Mouse (Mus musculus): ENCODE data around the gene Adamtsl3.

Adamtsl3 gene

DNA sequence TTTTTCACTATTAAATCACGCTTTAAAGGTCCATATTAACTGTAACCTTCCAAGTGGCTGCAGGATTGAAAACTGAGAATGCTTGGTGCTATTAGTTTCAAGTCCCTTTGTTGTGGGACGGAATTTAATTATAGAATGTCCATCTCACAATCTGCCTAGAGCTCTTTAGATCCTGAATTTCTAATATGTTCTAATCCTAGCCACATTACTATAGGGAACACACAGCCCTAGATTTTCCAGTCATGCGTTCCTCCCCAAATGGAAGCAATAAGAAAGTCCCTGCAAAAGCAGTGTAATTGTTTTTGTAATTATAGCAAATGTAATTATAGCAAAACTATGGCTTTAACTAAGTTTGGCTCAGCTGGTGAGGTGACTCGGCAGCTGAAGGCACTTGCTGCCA, 161.6 kb downstream of the Adamtsl3 start:
- no peak for DNase-seq (ENCODE audit: low spot score in 2 of 2)

DNA sequence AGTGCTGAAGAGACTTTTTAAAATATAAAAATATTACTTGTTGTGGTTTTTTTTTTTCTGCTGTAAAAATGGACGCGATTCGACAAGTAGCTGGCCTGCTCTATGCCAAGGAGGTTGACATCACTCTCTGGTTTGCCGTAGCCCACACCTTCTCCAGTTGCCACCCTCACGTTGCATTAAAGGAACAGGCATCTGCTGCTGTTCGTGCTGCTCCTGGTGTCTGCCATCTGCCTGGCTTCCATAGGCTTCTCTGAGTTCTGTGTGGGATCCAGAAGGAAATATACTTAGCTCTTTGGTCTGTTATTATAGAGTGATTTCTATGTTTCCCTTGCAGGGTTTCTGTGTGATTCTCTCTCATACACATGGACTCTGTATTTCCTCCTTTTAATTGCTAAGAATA, 165.8 kb downstream of the Adamtsl3 start:
- DNase-seq (ENCODE audit: low spot score in 2 of 2), result no peak

DNA sequence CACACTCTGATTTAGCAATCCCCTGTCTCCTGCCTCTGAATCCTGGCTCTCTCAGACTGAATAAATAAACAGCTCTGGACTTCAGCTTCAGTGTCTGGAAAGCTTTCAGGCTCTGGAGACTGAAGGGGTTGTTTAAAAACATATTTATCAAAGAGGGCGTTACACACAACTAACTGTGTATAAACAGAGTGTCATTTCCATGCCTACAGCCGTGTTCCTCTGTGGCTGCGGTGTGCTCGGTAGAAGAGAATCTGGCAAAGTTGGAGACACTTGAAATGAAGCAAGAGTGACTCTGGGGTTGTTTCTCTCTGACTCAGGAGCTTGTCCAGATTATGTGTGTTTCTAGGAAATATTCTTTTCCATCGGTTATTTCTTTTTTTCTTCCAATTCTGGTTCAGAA, 167.0 kb downstream of the Adamtsl3 start:
- DNase-seq (ENCODE audit: low spot score in 2 of 2), result no peak

DNA sequence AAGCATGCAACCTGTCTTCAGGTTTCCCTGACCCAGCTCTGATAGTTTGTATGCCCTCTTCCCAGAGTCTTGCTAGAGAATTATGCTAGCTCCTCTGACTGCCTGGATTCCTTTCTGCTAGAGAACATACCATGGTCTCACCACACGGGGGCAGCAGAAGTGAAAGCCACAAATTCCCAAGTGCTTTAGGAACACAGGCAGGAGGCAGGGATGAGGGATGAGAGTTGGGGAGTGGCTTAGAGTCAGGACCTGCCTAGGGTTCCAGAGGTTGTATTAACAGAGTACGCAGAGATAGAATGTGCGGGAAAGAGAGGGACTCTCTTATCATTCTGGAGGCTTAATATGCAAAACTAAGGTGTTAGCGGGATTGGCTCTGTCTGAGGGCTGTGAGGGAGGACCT, 168.6 kb downstream of the Adamtsl3 start:
- DNase-seq (ENCODE audit: low spot score in 2 of 2), result peak in 1 of 2 experiments; percentile 4

DNA sequence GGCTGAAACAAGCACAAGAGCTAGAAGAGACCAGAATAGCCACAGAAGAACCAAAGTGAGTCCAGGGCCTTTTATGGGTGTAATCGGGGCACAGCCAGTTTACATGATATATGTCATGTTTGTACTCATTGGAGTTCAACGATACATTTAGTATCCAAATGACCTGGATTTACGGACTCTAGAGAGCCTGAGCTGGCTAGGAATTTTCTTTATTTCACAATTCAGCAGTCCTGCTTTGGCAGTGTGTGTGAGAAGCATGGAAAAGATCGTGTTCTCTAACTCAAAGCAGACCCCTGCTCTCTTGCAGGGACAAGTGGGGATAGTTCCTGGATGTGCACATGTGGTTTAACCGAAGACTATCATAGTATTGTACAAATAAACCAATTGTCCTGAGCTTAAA, 195.1 kb downstream of the Adamtsl3 start:
- DNase-seq (ENCODE audit: low spot score in 2 of 2), result no peak

DNA sequence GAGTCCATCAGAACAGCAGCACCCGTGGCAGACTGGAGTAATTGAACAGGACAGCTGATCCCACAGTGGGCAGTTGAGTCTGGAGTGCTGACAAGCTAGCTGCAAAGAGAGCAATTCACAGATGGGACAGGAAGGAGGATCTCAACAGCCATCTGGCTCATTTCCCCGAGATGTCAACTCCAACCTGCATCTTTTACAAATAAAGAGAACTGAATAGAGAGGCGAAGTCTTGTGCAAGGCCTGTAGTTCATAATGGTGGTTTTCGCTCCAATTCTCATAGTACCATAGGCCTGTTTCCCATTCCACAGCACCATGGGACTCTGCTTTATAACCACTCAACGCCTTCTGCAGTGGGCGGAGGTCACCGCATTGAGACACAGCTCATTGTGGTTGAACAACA, 195.9 kb downstream of the Adamtsl3 start:
- DNase-seq (ENCODE audit: low spot score in 2 of 2), result no peak

DNA sequence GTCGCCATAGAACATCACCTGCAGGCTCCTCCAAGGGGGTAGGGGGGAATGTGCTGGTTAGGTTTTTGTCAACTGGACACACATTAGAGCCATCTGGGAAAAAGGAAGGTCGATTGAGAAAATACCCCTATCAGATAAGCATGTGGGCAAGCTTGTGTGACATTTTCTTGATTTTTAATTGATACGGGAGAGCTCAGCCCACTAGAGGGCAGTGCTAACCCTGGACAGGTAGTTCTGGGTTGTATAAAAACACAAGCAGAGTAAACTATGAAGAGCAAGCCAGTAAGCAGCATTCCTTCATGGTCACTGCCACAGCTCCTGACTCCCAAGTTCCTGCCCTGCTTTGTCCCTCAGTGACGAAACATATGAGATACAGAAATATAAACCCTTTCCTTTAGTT, 197.7 kb downstream of the Adamtsl3 start:
- DNase-seq (ENCODE audit: low spot score in 2 of 2), result no peak

DNA sequence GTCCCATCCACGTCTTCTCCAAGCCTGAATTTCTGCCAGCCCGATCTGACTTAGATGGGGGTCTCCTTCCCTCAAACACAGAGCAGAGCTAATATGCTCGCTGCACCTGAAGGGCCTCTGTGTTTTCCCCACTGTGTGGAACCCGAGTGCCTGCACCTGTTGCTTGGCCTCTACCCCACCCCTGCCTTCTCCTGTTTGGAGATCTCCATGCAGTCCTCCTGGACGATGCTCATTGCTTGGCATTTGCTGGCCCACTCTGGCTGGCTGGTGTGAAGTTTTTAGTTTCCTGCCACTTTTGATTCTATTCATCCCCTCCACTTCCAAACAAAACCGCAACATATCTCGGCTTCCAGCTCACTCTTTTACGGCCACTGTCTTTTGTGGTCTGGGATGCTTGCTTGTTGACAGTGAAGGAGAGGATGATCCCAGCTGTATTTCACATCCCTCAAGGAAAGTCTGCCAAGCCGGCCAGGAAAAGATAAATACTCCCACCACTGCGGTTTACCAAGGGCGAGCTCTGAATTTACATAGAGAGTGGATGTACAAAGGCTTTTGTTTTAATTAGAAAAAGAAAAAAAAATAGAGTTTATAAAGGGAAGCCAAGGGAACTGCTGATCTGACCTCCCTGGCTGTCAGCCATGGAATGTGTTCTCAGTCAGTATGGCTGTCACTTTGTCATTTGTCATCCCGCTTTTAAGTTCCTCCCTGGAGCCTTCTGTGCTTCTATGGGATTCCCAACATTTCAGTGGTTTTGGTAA, 198.4 kb downstream of the Adamtsl3 start:
- DNase-seq (ENCODE audit: low spot score in 2 of 2), result no peak

DNA sequence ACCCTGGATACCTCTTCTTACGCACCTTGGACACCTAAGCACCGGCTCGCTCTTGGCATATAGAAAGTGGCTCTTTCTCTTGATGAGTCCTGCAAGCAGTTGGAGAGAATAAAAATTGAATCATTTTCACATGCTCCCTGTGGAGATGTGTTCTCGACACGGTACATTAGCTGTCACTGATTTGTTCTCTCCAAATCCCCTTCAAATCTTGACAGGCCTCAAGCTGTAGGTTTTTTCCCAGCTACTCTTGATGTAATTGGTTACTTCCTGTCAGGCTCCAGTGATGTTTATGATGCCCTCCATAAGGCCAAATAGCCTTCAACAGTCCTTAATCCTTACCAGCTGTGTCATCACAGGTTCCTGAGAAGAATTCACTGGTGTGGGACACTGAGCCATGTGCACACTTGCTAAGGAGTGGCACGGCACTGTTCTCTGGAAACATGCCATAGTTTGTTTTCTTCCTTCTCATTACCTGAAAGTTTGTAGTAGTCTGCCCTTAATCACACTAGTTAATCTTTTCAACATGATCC, 209.0 kb downstream of the Adamtsl3 start:
- DNase-seq (ENCODE audit: low spot score in 2 of 2), result no peak

DNA sequence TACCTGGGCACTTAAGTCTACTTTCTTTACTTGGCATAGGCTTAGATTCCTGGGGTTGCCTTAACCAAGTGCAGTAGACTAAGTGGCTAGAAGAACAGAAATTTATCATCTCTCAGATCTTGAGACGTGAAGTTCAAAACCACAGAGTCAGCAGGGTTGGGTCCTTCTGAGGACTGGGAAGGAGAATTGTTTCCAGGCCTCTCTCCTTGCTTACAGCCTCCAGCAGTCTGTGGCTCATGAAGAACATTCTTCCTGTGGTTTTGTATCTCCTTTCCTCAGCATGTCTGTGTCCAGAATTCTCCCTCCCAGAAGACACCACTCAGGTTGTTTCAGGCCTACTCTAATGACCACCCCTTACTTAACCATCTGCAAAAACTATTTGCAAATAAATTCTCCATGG, 216.5 kb downstream of the Adamtsl3 start:
- no peak for DNase-seq (ENCODE audit: low spot score in 2 of 2)

DNA sequence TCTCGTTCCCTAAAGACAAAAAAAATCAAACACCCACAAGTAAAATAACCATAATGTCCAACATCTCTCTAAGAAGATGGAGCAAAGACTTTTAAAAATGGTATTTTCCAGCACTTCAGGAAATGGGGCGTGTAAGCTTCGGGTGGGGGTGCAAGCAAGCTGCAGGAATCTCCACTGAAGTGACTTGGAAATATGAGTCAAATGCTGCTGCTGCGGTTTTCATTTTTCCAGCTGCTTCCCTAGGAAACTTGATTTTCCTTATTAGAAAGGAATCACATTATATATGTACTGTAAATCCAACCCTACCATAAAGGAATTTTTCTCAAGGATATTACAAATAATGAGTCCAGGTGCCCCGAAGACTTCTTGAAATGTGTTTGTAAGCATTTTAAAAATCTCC, 220.3 kb downstream of the Adamtsl3 start:
- DNase-seq (ENCODE audit: low spot score in 2 of 2), result no peak

DNA sequence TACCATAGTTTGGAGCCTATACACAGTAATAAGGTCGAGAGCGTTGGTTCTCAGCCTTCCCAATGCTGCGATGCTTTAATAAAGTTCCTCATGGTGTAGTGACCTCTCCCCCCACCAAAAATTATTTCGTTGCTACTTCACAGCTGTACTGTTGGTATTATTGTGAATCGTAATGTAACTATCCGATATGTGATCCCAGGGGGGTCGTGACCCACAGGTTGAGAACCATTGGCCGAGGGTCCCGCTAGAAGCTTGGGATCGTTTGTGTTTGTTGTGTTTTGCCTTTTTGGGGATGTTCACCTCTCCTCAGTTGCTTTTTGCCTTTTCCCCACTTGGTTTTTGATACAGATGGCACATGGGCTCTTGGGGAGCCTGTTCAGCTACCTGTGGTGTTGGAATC, 220.9 kb downstream of the Adamtsl3 start:
- DNase-seq (ENCODE audit: low spot score in 2 of 2), result no peak

DNA sequence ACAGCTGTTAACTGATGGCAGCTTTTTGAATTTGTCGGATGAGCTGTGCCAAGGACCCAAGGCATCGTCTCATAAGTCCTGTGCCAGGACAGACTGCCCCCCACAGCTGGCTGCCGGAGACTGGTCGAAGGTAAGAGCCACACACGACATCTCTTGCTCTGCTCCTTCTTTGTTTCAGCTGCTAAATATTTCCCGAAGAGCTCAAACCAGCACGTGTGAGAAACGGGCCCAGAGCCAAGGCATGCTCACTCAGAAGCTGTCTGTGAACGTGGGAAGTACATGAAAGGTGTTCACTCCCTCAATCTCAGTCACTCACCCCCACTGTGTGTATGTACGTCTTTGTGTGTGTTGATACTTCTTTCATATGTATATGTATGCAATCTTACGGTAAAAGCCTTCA, 221.6 kb downstream of the Adamtsl3 start:
- no peak for DNase-seq (ENCODE audit: low spot score in 2 of 2)

DNA sequence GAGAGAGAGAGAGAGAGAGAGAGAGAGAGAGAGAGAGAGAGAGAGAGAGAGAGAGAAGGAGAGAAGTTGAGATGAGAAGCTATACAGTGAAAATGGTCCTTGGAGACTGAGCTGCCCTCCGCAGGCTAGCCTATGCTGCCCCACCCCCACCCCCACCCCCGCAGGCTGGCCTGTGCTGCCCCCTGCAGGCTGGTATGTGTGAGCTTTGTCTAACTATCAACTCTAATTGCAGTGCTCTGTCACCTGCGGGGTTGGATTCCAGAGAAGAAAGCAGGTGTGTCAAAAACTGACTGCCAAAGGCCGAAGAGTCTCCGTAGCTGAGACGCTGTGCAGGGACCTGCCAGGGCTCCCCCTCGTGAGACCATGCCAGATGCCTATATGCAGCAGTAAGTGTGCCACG, 231.2 kb downstream of the Adamtsl3 start:
- DNase-seq (ENCODE audit: low spot score in 2 of 2), result no peak

DNA sequence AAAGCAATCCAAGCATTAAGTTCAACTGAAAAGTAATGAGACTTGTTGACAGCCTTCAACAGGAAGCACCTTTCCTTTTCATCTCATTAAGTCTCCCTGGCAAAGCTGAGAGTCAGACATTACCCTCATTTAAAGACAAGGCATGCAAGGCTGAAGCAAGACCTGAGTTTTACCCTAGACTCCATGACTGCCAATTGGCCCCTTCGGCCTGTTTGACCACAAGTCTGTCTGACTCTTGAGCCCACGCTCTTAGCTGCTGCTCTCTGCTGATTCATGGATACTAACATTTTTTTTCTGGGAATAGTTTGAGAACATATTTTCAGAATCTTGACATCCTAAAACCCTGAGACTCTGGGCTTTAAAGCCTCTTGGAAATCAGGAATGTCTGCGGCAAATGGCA, 232.3 kb downstream of the Adamtsl3 start:
- no peak for DNase-seq (ENCODE audit: low spot score in 2 of 2)

DNA sequence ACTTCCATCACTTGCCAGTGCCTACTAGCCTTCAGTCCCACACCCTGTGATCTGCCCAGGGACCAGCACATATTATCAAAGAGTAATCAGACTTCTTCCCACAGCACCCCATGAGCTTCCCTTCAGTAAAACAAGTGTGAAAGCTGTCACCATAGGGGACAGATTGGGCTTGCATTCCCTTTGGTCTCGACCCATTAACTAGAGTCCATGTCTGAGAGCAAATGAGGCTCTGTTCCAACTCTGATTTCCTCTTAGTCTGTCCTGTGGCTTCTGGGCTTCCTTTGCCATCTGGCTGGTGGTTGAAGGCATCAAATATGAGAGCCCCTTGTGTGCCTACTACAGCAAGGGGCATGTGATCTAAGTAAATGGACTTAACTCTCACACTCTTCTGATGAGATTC, 237.5 kb downstream of the Adamtsl3 start:
- no peak for DNase-seq (ENCODE audit: low spot score in 2 of 2)

DNA sequence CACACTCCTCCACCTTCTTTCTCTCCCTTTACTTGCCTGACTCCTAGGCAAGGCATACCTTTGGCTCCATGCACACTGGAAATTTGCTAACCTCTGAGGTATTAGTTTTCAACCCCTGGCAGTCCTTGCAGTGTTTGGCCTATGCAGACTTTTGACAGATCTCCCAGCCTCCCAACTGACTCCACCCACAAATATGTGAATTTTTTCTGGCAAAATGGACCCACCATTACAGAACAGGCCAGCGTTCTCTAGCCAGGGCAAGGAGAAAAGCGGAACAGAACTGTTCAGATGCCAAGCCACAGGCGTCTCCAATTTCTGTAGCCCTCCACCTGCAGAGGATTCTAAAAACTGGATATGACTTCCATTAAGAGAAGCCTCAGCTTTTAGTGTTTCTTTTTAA, 244.5 kb downstream of the Adamtsl3 start:
- DNase-seq (ENCODE audit: low spot score in 2 of 2), result no peak

DNA sequence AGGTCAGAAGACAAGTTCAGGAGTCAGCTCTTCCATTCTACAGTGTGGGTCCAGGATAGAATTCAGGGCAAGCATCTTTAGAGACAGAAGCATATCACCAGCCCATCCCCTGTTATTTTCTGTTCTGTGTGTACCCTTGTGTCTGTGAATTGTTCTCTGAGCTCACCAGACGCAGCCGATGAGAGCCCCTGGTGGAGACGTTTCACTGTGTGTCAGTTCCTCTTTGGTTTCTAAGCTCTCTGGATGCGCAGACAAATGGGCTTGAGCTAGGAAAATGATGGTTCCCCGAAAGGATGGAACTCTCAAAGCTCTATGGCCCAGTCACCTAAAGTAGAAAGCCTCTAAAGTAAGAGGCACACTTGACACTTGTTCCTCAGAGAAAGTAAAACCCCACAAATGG, 246.3 kb downstream of the Adamtsl3 start:
- no peak for DNase-seq (ENCODE audit: low spot score in 2 of 2)

DNA sequence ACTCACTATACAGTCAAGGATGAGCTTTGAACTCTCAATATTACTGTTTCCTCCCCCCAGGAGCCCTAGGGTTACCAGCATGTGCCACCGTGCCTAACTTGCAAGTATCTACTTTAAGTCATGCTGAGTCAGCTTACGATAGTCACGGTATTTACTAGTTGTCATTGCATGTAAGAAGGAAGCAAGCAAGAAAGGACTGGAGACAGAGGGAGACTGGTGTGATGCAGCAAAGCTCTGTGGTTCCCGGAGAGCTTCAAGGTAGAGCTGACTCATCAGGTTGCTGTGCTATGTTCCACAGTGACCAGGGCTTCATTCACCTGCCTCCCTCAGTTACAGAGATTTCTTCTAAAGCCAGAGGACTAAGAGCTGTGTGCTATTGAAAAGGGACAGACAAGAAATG, 247.0 kb downstream of the Adamtsl3 start:
- no peak for DNase-seq (ENCODE audit: low spot score in 2 of 2)

DNA sequence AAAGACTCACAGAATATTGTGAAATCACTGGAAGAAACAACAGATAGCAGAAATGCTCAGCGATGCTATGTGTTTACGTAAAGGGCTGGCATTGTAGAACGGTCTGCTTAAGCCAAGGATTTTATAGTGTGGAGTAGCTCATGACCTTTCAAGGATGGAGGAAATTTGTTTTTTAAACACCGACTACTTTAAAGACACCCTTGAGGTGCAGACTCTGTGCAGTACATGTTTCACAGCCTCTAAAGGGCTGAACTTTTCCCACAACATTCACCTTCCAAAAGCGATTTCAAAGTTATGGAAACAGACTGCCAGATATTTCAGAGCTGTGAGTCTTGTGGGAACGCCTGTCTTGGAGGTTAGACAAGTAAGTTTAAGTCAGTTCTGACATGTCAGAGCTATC, 255.4 kb downstream of the Adamtsl3 start:
- DNase-seq (ENCODE audit: low spot score in 2 of 2), result no peak

DNA sequence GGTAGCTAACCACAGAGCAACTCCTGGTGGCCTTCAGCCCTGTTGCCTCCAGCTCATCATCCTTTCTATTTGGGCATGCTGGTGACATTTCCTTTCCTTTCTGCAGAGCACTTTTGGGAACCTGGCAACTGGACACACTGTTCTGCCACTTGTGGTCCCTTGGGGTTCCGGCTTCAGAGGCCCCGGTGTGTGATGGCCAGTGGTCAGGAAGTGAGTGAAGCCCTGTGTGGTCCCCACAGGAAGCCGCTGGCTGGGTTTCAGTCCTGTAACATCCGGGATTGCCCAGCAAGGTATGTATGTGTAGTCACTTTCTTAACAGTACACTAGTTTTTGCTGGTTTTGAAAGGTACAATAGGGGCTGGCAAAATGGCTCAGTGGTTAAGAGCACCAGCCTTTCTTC, 266.5 kb downstream of the Adamtsl3 start:
- no peak for DNase-seq (ENCODE audit: low spot score in 2 of 2)

DNA sequence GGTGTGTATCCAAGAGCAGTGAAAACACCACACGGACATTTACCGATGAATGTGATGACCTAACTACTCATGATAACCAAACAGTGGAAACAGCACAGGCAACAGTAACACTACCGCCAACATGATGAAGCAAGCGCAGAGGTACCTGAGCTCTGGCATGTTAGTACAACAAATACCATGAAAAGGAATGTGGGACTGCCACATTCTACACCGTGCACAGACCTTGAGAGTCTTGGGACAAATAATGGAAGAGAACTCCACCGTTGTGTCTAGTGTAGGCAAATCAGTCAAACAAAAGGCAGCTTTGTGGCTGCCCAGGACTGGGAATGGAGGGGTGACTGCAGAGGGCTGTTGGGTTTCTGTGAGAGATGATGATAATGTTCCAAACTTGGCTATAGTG, 269.9 kb downstream of the Adamtsl3 start:
- no peak for DNase-seq (ENCODE audit: low spot score in 2 of 2)

DNA sequence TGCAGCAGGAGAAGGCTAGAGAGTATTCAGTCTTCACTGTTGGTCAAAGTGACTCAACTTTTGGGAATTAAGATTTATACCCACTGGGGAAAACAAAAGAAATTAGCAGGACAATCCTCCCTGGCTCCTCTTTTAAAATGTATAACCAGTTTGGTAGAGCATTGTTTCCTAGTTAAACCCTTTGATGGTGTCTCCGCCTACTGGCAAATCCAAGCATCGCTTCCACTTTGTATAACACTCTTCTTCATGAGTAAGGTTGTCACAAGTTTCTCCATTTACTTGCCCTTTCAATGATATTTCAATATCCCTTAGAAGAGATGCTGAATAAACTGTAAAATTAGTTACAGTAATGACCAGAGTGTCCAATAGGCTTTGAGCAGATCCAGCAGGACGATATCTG, 274.1 kb downstream of the Adamtsl3 start:
- no peak for DNase-seq (ENCODE audit: low spot score in 2 of 2)

DNA sequence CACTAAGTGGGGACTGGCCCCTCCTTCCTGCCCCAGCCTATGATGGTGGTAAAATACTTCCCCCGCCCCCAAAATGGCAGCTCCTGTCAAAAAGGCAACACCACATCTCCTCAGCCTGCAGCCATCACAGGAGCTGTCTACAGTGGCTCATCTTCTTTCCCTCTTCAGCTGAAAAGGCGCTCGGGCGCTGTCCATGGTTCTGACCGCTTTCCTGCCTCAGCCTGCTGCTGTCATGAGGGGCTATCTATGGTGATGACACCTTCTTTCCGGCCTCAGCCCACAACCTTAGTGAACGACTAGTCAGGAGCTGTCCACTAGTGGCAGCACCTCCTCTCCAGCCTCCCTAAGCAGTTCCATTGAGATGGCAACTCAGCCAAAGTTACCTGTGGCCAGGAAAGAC, 289.8 kb downstream of the Adamtsl3 start:
- peak; percentile 11 to 66 for DNase-seq (ENCODE audit: low spot score in 2 of 2)
